Mouse (Mus musculus) adrenal gland, postnatal 4 days (tissue): ENCODE data around the gene Zfp704. TPM values are rescaled to one million over a fixed set of nuclear protein-coding genes. Genes with fewer than 3 reads are reported as not detected.

Experiments
- DNase-seq, 2 experiments: peaks; one replicate each; pipeline ENCODE4 v3.0.0; 2021 to 2022; ENCODE audit warnings: low spot score in 2 of 2, mixed read lengths in 2 of 2
- total RNA-seq, 2 experiments: library from RNA; stranded (reverse); gene quantifications; 2 replicates each; pipeline ENCODE4 v1.2.3; 2021

The Zfp704 gene
- total RNA-seq, 2 experiments from 2014 or later: 29.1 to 34.6 TPM

- DNase-seq: no peak
These were observed 176.9 kb downstream of the Zfp704 start for GRCm38 (mm10) chr3:9432796-9433526.

GRCm38 (mm10) chr3:9432226-9432625, 177.7 kb downstream of the Zfp704 start:
- no peak for DNase-seq

- no peak for DNase-seq
These were observed 179.9 kb downstream of the Zfp704 start for GRCm38 (mm10) chr3:9429946-9430345.

- no peak for DNase-seq
These were observed 182.1 kb downstream of the Zfp704 start for GRCm38 (mm10) chr3:9427826-9428225.

GRCm38 (mm10) chr3:9425661-9426060, 184.2 kb downstream of the Zfp704 start:
- DNase-seq: no peak

GRCm38 (mm10) chr3:9424637-9425036, 185.2 kb downstream of the Zfp704 start:
- DNase-seq: peak in 1 of 2 experiments; percentile 25

GRCm38 (mm10) chr3:9423669-9424068, 186.2 kb downstream of the Zfp704 start:
- DNase-seq: no peak

- no peak for DNase-seq
These were observed 201.0 kb downstream of the Zfp704 start for GRCm38 (mm10) chr3:9408896-9409295.

- DNase-seq: no peak
These were observed 202.1 kb downstream of the Zfp704 start for GRCm38 (mm10) chr3:9407801-9408200.

- DNase-seq: no peak
These were observed 202.8 kb downstream of the Zfp704 start for GRCm38 (mm10) chr3:9407119-9407546.

GRCm38 (mm10) chr3:9405341-9405740, 204.5 kb downstream of the Zfp704 start:
- DNase-seq: no peak

- DNase-seq: no peak
These were observed 206.4 kb downstream of the Zfp704 start for GRCm38 (mm10) chr3:9403255-9404050.

- DNase-seq: no peak
These were observed 207.0 kb downstream of the Zfp704 start for GRCm38 (mm10) chr3:9402836-9403235.

- no peak for DNase-seq
These were observed 207.5 kb downstream of the Zfp704 start for GRCm38 (mm10) chr3:9402345-9402744.

- no peak for DNase-seq
These were observed 208.2 kb downstream of the Zfp704 start for GRCm38 (mm10) chr3:9401685-9402084.

- DNase-seq: no peak
These were observed 209.0 kb downstream of the Zfp704 start for GRCm38 (mm10) chr3:9400886-9401221.

- DNase-seq: no peak
These were observed 209.5 kb downstream of the Zfp704 start for GRCm38 (mm10) chr3:9400201-9400885.

- DNase-seq: no peak
These were observed 211.6 kb downstream of the Zfp704 start for GRCm38 (mm10) chr3:9398271-9398670.
